Mouse (Mus musculus): ENCODE measurements around the gene Tcp10b.
"Not testable (repeated sequence)": the region's sequence is repeated elsewhere in the genome, so short reads cannot be mapped to it uniquely, and the experiment has no call there.

- not testable (repeated sequence) for TF ChIP-seq EP300, CTCF (IDR thresholded peaks at IDR 0.05; ENCODE audit: low read depth)
Measured at GRCm38 (mm10) chr17:13123308-13124038, 62.6 kb downstream of the Tcp10b start.

All from heart, postnatal 0 days (tissue).